Mouse (Mus musculus) limb, embryonic 12.5 days (tissue): Measurements from ENCODE around the gene Gm20388. TPM values are rescaled to one million over a fixed set of nuclear protein-coding genes. Genes with fewer than 3 reads are reported as not detected.
A peak's percentile ranks its signal among the peaks of the same experiment; 100 is the strongest.
"Not testable (repeated sequence)": the region's sequence is repeated elsewhere in the genome, so short reads cannot be mapped to it uniquely, and the experiment has no call there.

ENCODE experiments used
- ATAC-seq: fragments of 200-750 bp; cut with Nextera tagmentation; 2 replicates; pipeline ENCODE4 v1.8.0; 2017; ENCODE audit warnings: low read depth, moderate TSS enrichment; ENCODE audit not compliant: insufficient number of reproducible peaks, insufficient read depth, low FRiP score, low TSS enrichment
- H3K27ac ChIP-seq: fragments of 300-500 bp; sonication (generic); 2 replicates; pipeline ENCODE4 v1.5.1; 2016; ENCODE audit warnings: mild to moderate bottlenecking, moderate library complexity
- H3K27me3 ChIP-seq: fragments of 300-500 bp; sonication (generic); 2 replicates; pipeline ENCODE4 v1.6.1; 2016; ENCODE audit warnings: mild to moderate bottlenecking, moderate library complexity
- H3K36me3 ChIP-seq: fragments of 300-500 bp; sonication (generic); 2 replicates; pipeline ENCODE4 v1.6.1; 2016; ENCODE audit warnings: mild to moderate bottlenecking, moderate library complexity
- H3K4me1 ChIP-seq: fragments of 300-500 bp; sonication (generic); replicated peaks from 2 replicates; pipeline ENCODE4 v1.6.1; 2016
- H3K4me2 ChIP-seq: fragments of 300-500 bp; sonication (generic); 2 replicates; pipeline ENCODE4 v1.6.1; 2016; ENCODE audit warnings: mild to moderate bottlenecking, moderate library complexity
- H3K4me3 ChIP-seq: fragments of 300-500 bp; sonication (generic); replicated peaks from 2 replicates; pipeline ENCODE4 v1.5.1; 2016; ENCODE audit warnings: mild to moderate bottlenecking
- H3K9ac ChIP-seq: fragments of 300-500 bp; sonication (generic); replicated peaks from 2 replicates; pipeline ENCODE4 v1.6.1; 2016; ENCODE audit warnings: mild to moderate bottlenecking, moderate library complexity
- H3K9me3 ChIP-seq: fragments of 300-500 bp; sonication (generic); 2 replicates; pipeline ENCODE4 v1.6.1; 2016; ENCODE audit warnings: mild to moderate bottlenecking, moderate library complexity
- WGBS: fragments of 180-500 bp; shearing (Covaris S2); methylation state at CpG from one replicate; pipeline ENCODE4 v1.1.7; 2016; 5-methylcytosine and 5-hydroxymethylcytosine counted together
- polyA plus RNA-seq: library from polyadenylated mRNA; unstranded; fragments of >200 nt; fragmentation: Nextera tagmentation; extraction: Ambion mirVana; gene quantifications from 2 replicates; pipeline ENCODE4 v1.2.1, GENCODE M21; 2016

The Gm20388 gene
- polyA plus RNA-seq, 1 experiment from 2014 or later: not detected

- no peak overlapping the region for H3K27ac ChIP-seq
- WGBS: 1% methylated on average over 12 of the region's 12 CpGs
- no peaks in the 10 kb centered on the region for H3K36me3 ChIP-seq
Measured at GRCm38 (mm10) chr8:123412560-123413170, 3502.0 kb downstream of the Gm20388 start.

DNA sequence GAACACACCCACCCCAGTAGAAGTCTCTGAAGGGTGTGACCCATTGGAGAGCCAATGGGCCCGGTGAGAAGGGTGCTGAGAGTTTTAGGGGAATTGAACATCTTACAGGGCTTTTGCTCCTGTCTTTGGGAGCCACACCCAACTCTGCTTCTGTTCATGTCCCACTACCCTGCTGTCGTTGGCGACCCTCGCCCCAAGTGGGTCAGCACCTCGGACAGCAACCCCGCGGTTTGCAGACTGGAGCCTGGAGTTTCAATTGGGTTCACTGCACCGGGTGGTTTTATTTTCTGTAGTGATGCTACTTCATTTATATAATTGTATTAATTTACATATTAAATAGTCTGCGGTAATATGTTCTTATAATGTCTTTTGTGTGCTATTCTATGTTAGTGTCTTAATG, 3503.6 kb downstream of the Gm20388 start:
- Histone ChIP-seq H3K4me3 (no peak overlapping the region), H3K27me3 (peaks cover 51% of the 10 kb centered on the region), H3K9ac (no peak overlapping the region), H3K4me1 (peaks cover 16% of the 10 kb centered on the region), H3K4me2 (no peak overlapping the region), H3K27ac (no peak overlapping the region), H3K9me3 (no peaks in the 10 kb centered on the region), H3K36me3 (no peaks in the 10 kb centered on the region)
- no peak for ATAC-seq
- 8% methylated on average over 9 of the region's 9 CpGs for WGBS

More at GRCm38 (mm10) chr8:123412560-123413170, 3502.0 kb downstream of the Gm20388 start:
- Histone ChIP-seq H3K27me3 (peaks cover 65% of the 10 kb centered on the region), H3K4me1 (peaks cover 16% of the 10 kb centered on the region), H3K4me2 (peak overlapping the region; percentile 58), H3K4me3 (peak overlapping the region; percentile 44), H3K9ac (no peak overlapping the region), H3K9me3 (no peaks in the 10 kb centered on the region)
- ATAC-seq: no peak

DNA sequence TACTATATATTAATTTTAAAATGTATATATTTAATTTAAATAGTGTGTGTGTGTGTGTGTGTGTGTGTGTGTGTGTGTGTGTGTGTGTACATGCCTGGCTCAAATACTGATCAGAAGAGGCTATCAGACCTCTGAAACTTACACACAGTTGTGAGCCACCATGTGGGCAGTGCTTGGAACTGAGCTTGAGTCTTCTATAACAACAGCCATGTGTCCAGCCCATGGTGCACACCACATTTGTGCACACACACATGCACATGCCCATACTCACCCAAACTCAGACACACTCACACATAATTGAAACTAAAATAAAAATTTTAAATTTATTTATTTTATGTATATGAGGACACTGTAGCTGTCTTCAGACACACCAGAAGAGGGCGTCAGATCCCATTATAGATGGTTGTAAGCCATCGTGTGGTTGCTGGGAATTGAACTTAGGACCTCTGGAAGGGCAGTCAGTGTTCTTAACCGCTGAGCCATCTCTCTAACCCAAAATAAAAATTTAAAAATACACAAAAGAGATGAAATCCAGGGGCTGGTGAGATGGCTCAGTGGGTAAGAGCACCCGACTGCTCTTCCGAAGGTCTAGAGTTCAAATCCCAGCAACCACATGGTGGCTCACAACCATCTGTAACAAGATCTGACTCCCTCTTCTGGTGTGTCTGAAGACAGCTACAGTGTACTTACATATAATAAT, 3504.5 kb downstream of the Gm20388 start:
- not testable (repeated sequence) for H3K27ac ChIP-seq, H3K9me3 ChIP-seq, H3K4me2 ChIP-seq, H3K9ac ChIP-seq, ATAC-seq, H3K36me3 ChIP-seq, H3K4me3 ChIP-seq
- peaks cover 42% of the 10 kb centered on the region for H3K27me3 ChIP-seq
- peaks cover 16% of the 10 kb centered on the region for H3K4me1 ChIP-seq
- WGBS: 77% methylated on average over 5 of the region's 5 CpGs

DNA sequence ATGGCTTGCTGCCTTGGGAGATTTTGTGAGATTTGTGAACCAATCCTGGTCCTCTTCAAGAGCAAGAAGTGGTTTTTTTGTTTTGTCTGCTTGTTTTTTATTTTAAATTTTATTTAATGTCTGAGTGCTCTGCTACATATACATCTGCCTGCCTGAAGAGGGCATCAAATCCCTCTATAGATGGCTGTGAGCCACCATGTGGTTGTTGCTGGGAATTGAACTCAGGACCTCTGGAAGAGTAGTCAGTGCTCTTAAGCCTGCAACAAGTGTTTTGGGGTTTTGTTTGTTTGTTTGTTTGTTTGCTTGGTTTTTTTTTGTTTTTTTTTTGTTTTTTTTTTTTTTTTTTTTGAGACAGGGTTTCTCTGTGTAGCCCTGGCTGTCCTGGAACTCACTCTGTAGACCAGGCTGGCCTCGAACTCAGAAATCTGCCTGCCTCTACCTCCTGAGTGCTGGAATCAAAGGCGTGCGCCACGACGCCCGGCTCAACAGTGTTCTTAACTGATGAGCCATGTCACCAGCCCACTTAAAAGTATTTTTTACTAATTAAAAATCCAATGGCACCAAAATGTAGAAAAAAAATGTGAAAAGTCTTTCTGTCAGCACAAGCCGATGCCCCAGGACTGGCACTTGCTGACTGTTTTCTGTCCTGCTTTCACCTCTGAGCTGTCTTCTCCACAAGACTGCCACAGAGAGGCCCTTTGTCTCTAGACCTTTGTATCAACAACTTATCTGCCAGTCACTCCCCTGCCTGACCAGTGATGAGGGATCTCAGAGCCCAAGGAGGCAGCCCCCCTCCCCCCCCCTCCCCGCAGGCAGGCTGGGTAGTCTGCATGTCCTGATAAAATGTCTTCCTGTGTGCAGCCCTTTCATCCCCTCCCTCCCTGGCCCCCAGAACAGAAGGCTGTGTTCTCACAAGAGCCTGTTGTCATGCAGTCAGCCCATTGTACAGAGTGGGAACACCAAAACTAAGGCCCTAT, 3505.6 kb downstream of the Gm20388 start:
- 89% methylated on average over 8 of the region's 8 CpGs for WGBS
- H3K27me3 ChIP-seq: peaks cover 31% of the 10 kb centered on the region
- H3K9ac ChIP-seq: no peak overlapping the region
- no peak overlapping the region for H3K27ac ChIP-seq
- H3K9me3 ChIP-seq: no peaks in the 10 kb centered on the region
- H3K4me2 ChIP-seq: no peak overlapping the region
- ATAC-seq: no peak
- H3K4me3 ChIP-seq: no peak overlapping the region
- no peaks in the 10 kb centered on the region for H3K36me3 ChIP-seq
- peaks cover 16% of the 10 kb centered on the region for H3K4me1 ChIP-seq

DNA sequence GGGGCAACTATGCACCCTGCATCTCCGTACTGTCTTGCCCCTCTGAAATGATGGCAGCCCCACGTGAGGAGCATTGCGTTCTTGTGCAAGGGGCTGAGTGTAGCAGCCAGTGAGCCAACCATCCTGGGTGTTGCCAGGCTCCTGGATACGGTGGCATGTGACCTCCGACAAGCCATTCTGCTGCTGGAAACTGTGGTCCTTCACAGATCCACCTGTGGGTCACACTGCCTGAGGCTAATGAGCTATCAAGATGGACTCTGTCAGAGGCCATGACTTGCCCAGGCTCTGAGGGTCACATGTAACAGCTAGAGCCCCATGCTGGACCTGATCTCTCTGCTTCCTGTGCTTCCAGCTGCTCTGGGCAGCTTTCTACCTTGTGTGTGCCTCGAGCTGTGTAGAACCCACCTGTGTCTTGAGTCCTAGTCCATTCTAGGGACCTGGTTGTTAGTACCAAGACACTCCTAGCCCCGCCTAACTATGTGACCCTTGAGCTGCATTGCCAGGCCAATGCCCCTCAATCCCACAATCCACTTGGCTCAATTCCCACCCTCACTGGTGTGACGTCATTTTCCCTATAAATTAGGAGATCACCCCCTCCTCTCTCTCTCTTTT, 3506.4 kb downstream of the Gm20388 start:
- no peaks in the 10 kb centered on the region for H3K9me3 ChIP-seq
- H3K9ac ChIP-seq: no peak overlapping the region
- ATAC-seq: no peak
- no peak overlapping the region for H3K4me3 ChIP-seq
- peaks cover 23% of the 10 kb centered on the region for H3K27me3 ChIP-seq
- H3K27ac ChIP-seq: no peak overlapping the region
- WGBS: 77% methylated on average over 8 of the region's 8 CpGs
- no peaks in the 10 kb centered on the region for H3K36me3 ChIP-seq
- H3K4me1 ChIP-seq: peaks cover 10% of the 10 kb centered on the region
- no peak overlapping the region for H3K4me2 ChIP-seq

GRCm38 (mm10) chr8:123419711-123420110, 3509.1 kb downstream of the Gm20388 start:
- no peak for ATAC-seq

DNA sequence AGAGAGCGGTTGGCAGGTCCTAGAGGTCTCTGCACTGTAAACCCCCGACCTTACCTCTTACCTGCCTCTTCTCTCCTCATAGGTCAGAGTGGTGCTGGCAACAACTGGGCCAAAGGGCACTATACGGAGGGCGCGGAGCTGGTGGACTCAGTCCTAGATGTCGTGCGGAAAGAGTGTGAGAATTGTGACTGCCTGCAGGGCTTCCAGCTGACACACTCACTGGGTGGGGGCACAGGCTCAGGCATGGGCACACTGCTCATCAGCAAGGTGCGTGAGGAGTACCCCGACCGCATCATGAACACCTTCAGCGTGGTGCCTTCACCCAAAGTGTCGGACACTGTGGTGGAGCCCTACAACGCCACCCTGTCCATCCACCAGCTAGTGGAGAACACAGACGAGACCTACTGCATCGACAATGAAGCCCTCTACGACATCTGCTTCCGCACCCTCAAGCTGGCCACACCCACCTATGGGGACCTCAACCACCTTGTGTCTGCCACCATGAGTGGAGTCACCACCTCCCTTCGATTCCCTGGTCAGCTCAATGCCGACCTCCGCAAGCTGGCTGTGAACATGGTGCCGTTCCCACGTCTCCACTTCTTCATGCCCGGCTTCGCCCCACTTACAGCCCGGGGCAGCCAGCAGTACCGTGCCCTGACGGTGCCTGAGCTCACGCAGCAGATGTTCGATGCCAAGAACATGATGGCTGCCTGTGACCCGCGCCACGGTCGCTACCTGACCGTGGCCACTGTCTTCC, 3510.1 kb downstream of the Gm20388 start:
- no peak overlapping the region for H3K4me2 ChIP-seq
- no peaks in the 10 kb centered on the region for H3K9me3 ChIP-seq
- H3K27me3 ChIP-seq: no peaks in the 10 kb centered on the region; the same call in 1 of the 2 replicates
- no peak overlapping the region for H3K9ac ChIP-seq
- no peak for ATAC-seq
- no peaks in the 10 kb centered on the region for H3K36me3 ChIP-seq
- no peak overlapping the region for H3K4me3 ChIP-seq
- 92% methylated on average over 34 of the region's 34 CpGs for WGBS
- H3K4me1 ChIP-seq: no peaks in the 10 kb centered on the region; the same call in 1 of the 2 replicates
- H3K27ac ChIP-seq: no peak overlapping the region

More at GRCm38 (mm10) chr8:123419711-123420110, 3509.1 kb downstream of the Gm20388 start:
- Histone ChIP-seq H3K9me3 (no peaks in the 10 kb centered on the region), H3K36me3 (no peaks in the 10 kb centered on the region), H3K9ac (no peak overlapping the region), H3K4me1 (no peaks in the 10 kb centered on the region; the same call in 1 of the 2 replicates), H3K4me2 (no peak overlapping the region), H3K4me3 (no peak overlapping the region), H3K27ac (no peak overlapping the region), H3K27me3 (no peaks in the 10 kb centered on the region; the same call in 1 of the 2 replicates)
- 93% methylated on average over 4 of the region's 4 CpGs for WGBS

DNA sequence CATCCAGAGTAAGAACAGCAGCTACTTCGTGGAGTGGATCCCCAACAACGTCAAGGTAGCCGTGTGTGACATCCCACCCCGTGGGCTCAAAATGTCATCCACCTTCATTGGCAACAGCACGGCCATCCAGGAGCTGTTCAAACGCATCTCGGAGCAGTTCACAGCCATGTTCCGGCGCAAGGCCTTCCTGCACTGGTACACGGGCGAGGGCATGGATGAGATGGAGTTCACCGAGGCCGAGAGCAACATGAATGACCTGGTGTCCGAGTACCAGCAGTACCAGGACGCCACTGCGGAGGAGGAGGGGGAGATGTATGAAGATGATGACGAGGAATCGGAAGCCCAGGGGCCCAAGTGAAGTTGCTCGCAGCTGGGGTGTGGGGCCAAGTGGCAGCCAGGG, 3510.7 kb downstream of the Gm20388 start:
- 87% methylated on average over 19 of the region's 19 CpGs for WGBS
- ATAC-seq: no peak
- H3K36me3 ChIP-seq: no peaks in the 10 kb centered on the region

DNA sequence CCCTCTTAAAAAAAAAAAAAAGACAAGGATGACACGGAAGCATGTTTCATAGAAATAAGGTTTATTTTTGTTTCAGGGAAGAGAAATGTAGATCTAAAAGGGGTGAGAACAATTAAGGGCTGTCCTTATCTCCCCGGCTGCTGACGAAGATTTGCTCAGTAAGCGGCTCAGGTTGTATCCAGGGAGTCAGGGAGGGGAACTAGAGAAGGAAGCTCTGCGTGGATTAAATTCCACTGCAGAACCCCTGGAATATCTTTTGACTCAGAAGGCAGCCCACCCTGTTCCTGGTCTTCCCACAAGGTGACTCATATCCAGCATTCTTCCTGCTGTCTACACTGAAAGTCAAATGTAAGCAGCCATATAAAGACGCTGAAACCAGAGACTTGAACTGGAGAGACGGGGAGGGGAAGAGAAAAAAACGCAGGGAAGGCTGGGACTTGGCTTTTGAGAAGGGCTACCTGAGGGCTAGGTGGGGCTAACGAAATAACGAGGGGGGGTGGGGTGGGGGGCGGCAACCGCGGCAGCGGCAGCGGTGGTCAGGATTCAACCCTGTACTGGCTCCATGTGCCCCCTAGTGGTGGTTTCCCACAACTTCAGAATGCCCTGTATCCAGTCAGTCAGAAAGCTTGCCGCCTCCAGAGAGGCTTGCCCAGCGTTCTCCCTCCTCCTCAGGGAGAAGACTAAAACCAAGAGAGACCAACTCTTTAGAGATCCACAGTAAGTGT, 3511.6 kb downstream of the Gm20388 start:
- Histone ChIP-seq H3K27ac (no peak overlapping the region), H3K4me2 (peak overlapping the region; percentile 43), H3K4me3 (peak overlapping the region; percentile 16; the same call in 1 of the 2 replicates), H3K27me3 (no peaks in the 10 kb centered on the region; the same call in 1 of the 2 replicates), H3K4me1 (no peaks in the 10 kb centered on the region; the same call in 1 of the 2 replicates), H3K36me3 (no peaks in the 10 kb centered on the region), H3K9me3 (peaks cover 9% of the 10 kb centered on the region), H3K9ac (no peak overlapping the region)
- no peak for ATAC-seq
- WGBS: 19% methylated on average over 17 of the region's 17 CpGs

More for the DNA sequence above, 3510.7 kb downstream of the Gm20388 start:
- no peak overlapping the region for H3K27ac ChIP-seq
- H3K27me3 ChIP-seq: no peaks in the 10 kb centered on the region; the same call in 1 of the 2 replicates
- no peak overlapping the region for H3K9ac ChIP-seq
- peaks cover under 1% of the 10 kb centered on the region; the same call in 1 of the 2 replicates for H3K9me3 ChIP-seq
- no peak overlapping the region for H3K4me3 ChIP-seq
- H3K4me2 ChIP-seq: no peak overlapping the region
- H3K4me1 ChIP-seq: no peaks in the 10 kb centered on the region; the same call in 1 of the 2 replicates
